Mouse (Mus musculus): ENCODE results near the gene Pip4k2c.

DNA sequence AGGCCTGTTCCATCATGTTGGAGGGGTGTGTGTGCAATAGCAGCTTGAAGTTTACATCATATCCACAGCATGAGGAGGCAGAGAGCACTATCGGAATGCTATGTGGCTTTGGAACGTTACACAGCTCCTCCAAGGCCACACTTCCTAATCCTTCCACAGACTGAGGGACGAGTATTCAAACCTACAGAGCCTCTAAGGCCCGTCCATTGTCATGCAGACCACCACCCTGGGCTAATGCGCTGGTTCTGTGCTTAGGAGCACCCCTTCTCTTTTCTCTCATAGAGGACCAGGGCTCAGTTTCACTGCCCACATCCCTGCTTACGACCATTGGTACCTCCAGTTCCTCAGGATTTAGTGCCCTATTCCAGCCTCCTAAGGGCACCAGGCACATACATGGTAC, 13.8 kb upstream of the Pip4k2c start:
- TF ChIP-seq POLR2A (IDR thresholded peaks at IDR 0.05; ENCODE audit: borderline replicate concordance, insufficient read depth, low read length) (no peak), CTCF (IDR thresholded peaks at IDR 0.05; ENCODE audit: borderline replicate concordance, insufficient read depth, low read depth, low read length) (no peak)
